Mouse (Mus musculus) forebrain, embryonic 15.5 days (tissue): ENCODE measurements around the gene Pax8. TPM values are rescaled to one million over a fixed set of nuclear protein-coding genes. Genes with fewer than 3 reads are reported as not detected.
A peak's percentile ranks its signal among the peaks of the same experiment; 100 is the strongest.

Experiments
- ATAC-seq: fragments of 200-750 bp; cut with Nextera tagmentation; replicated peaks from 2 replicates; pipeline ENCODE4 v1.8.0; 2017; ENCODE audit warnings: mild to moderate bottlenecking, moderate TSS enrichment, moderate library complexity
- H3K27ac ChIP-seq: fragments of 300-500 bp; sonication (generic); replicated peaks from 2 replicates; pipeline ENCODE4 v1.5.1; 2015; ENCODE audit warnings: mild to moderate bottlenecking, inconsistent platforms
- H3K27me3 ChIP-seq: fragments of 300-500 bp; sonication (generic); 2 replicates; pipeline ENCODE4 v1.6.1; 2015; ENCODE audit warnings: inconsistent platforms
- H3K36me3 ChIP-seq: fragments of 300-500 bp; sonication (generic); 2 replicates; pipeline ENCODE4 v1.6.1; 2015; ENCODE audit warnings: mild to moderate bottlenecking, inconsistent platforms
- H3K4me1 ChIP-seq: fragments of 300-500 bp; sonication (generic); 2 replicates; pipeline ENCODE4 v1.6.1; 2015; ENCODE audit warnings: inconsistent platforms
- H3K4me2 ChIP-seq: fragments of 300-500 bp; sonication (generic); replicated peaks from 2 replicates; pipeline ENCODE4 v1.6.1; 2015; ENCODE audit warnings: mild to moderate bottlenecking, inconsistent platforms
- H3K4me3 ChIP-seq: fragments of 300-500 bp; sonication (generic); 2 replicates; pipeline ENCODE4 v1.5.1; 2015; ENCODE audit warnings: mild to moderate bottlenecking, inconsistent platforms
- H3K9ac ChIP-seq: fragments of 300-500 bp; sonication (generic); replicated peaks from 2 replicates; pipeline ENCODE4 v1.6.1; 2015; ENCODE audit warnings: mild to moderate bottlenecking, inconsistent platforms
- H3K9me3 ChIP-seq: fragments of 300-500 bp; sonication (generic); 2 replicates; pipeline ENCODE4 v1.6.1; 2016; ENCODE audit warnings: inconsistent platforms
- WGBS: fragments of 180-500 bp; shearing (Covaris S2); methylation state at CpG from one replicate; pipeline ENCODE4 v1.1.7; 2015; ENCODE audit warnings: mixed read lengths; 5-methylcytosine and 5-hydroxymethylcytosine counted together
- polyA plus RNA-seq: library from polyadenylated mRNA; unstranded; fragments of >200 nt; fragmentation: Nextera tagmentation; extraction: Ambion mirVana; gene quantifications from 2 replicates; pipeline ENCODE4 v1.2.1, GENCODE M21; 2015

The Pax8 gene
- polyA plus RNA-seq, 1 experiment from 2014 or later: 0.33 TPM

DNA sequence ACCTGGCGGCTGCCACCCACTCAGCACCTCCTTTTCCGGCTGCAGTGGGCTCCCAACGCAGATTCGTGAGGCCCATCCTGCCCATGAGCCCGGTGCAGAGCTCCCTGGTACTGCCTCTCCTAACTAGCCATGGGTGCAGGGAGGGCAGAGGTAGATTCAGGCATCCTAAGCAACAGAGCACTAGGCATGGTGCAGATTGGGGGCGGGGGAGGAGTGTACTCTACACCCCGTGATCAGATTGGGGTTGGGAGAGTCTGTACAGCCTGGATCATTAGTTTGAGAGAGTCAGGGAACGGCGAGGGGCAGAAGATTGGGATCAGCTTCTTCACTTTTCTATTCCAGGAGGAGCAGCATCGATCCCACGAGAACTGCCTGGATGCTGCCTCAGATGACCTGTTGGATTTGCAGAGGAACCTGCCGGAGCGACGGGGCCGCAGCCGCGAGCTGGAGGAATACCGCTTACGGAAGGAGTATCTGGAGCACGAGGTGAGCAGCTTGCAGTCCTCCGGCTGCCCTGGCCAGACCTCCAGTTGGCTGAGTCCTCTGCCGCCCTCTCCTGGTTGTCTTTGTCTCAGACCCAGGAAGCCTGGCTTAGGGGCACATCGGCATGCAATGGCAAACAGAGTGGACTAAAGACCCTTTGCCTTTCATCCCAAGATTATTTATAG, 69.9 kb downstream of the Pax8 start:
- Histone ChIP-seq H3K4me1 (0 out of 2 replicates have a peak, but pooled peaks cover 5% of the 10 kb centered on the region), H3K27ac (no peak overlapping the region), H3K9me3 (no peaks in the 10 kb centered on the region), H3K27me3 (no peaks in the 10 kb centered on the region), H3K9ac (0 out of 2 replicates have a peak overlapping the region, but pooled peaks have one; percentile 30), H3K4me3 (peak overlapping the region; percentile 14; the same call in 1 of the 2 replicates), H3K4me2 (peak overlapping the region; percentile 44), H3K36me3 (no peaks in the 10 kb centered on the region)
- WGBS: 12% methylated on average over 23 of the region's 23 CpGs
- ATAC-seq: peak; percentile 50

DNA sequence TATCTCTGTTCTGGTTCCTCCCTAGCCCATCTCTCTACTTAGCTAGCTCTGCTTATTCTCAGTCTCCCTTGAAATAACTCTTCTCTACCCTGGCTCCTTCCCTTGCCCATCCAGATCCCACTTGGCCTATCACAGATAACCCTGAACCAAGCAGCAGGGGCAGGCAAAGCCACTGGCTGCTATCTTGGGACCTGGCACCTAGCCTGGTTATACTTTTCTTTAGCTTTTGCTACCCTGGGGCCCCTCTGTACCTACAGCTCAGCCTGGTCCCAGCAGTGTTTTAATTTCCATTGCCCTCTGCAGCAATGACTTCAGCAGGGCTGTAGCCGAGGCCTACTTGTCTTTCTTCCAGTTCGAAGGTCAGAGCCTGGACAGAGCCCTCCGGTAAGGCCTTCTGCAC, 74.7 kb downstream of the Pax8 start:
- WGBS: 90% methylated on average over 3 of the region's 3 CpGs

DNA sequence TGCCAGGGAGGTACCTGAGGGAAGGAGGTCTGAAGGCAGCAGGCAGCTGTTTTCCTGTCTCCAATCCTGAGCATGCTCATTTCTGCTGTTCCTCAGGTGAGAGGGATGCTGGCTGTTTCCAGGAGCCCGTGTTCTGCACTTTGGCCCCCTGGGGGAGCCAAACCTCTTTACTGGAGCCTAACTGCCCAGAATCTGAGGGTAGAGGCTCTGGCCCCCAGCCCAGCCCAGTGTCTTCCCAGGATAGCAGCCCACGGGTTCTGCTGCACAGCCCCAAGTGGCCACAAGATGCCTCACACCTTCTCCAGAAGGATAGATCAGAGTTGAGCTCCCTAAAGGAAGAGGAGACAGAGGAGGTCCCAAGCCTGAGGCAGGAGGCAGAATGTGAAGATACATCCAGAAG, 78.3 kb downstream of the Pax8 start:
- H3K4me2 ChIP-seq: no peak overlapping the region
- H3K36me3 ChIP-seq: no peaks in the 10 kb centered on the region
- H3K4me1 ChIP-seq: no peaks in the 10 kb centered on the region
- no peak for ATAC-seq
- no peak overlapping the region for H3K27ac ChIP-seq
- H3K4me3 ChIP-seq: no peak overlapping the region
- H3K9ac ChIP-seq: no peak overlapping the region
- no peaks in the 10 kb centered on the region for H3K27me3 ChIP-seq
- no peaks in the 10 kb centered on the region for H3K9me3 ChIP-seq
- WGBS: 12% methylated on average over 2 of the region's 2 CpGs

More for the DNA sequence above, 74.7 kb downstream of the Pax8 start:
- no peaks in the 10 kb centered on the region for H3K36me3 ChIP-seq
- H3K4me2 ChIP-seq: no peak overlapping the region
- H3K27ac ChIP-seq: no peak overlapping the region
- no peaks in the 10 kb centered on the region for H3K9me3 ChIP-seq
- H3K27me3 ChIP-seq: no peaks in the 10 kb centered on the region
- H3K9ac ChIP-seq: no peak overlapping the region
- 0 out of 2 replicates have a peak, but pooled peaks cover 5% of the 10 kb centered on the region for H3K4me1 ChIP-seq
- H3K4me3 ChIP-seq: no peak overlapping the region
- ATAC-seq: no peak

DNA sequence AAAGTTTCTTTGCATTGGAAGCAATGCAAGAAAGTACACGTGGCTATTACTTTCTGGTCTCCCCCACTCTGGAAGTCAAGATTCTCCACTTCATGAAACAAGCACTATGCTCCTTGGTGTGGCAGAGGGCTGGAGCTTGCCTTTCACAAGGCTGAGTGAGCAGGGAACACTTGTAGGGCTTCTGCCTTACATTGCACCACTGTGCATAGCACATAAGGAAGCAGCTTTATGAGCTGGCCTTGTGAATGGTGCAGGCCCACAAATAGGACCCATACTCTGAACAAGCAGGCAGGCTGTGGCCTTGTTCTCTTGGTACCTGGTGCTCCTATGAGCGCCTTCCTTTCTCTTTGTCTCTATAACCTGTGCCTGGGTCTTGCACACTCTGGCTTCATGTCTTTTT, 82.1 kb downstream of the Pax8 start:
- no peak for ATAC-seq
- WGBS: 87% methylated on average over 2 of the region's 2 CpGs
- no peak overlapping the region for H3K27ac ChIP-seq

DNA sequence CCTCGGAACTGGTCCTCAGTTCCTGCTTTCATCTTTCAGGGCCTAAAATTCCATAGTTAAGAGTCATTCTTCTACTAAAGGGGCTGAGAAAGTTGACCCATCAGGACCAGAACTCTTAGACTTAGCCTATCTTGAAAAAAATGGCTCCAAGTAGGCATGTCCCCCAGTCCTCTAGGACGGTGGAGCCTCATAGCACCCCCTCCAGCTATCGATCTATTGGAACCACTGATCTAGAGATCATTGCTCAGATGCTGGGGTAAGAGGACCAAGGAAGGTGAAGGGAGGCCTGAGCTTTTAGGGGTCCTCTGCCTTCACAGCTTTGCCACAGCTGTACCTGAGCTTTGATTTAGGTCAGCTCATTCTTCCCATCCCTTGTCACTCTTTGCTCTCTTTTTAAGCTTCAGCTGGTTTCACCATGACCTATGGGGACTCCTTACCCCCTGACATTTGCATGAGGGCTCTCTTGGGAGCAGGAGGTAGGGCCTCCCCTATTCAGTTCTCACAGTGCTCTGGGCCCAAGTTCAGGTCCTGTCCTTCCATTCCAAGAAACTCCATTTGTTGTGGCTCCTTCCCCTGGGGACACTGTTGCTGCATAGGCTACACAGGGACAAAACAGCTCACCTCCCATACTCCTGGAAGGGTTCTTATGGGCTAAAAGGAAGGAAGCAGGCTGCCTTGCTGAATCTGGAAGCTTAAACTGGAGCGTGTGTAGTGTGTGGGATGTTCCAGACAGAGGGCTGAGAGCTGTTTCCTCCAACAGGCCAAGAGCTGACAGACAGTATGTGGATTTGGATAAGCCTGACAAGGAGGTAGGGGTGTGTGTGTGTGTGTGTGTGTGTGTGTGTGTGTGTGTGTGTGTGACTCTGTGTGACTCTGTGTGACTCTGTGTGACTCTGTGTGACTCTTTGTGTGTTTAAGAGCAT, 87.8 kb downstream of the Pax8 start:
- WGBS: 92% methylated on average over 4 of the region's 4 CpGs
- H3K36me3 ChIP-seq: no peaks in the 10 kb centered on the region
- no peaks in the 10 kb centered on the region for H3K27me3 ChIP-seq
- H3K9me3 ChIP-seq: no peaks in the 10 kb centered on the region
- no peak overlapping the region for H3K27ac ChIP-seq
- no peak overlapping the region for H3K4me2 ChIP-seq
- H3K9ac ChIP-seq: no peak overlapping the region
- H3K4me1 ChIP-seq: no peaks in the 10 kb centered on the region
- no peak for ATAC-seq
- no peak overlapping the region for H3K4me3 ChIP-seq

More for the DNA sequence above, 82.1 kb downstream of the Pax8 start:
- Histone ChIP-seq H3K36me3 (no peaks in the 10 kb centered on the region), H3K9me3 (no peaks in the 10 kb centered on the region), H3K4me1 (no peaks in the 10 kb centered on the region), H3K9ac (no peak overlapping the region), H3K4me2 (no peak overlapping the region), H3K27me3 (no peaks in the 10 kb centered on the region), H3K4me3 (no peak overlapping the region)

DNA sequence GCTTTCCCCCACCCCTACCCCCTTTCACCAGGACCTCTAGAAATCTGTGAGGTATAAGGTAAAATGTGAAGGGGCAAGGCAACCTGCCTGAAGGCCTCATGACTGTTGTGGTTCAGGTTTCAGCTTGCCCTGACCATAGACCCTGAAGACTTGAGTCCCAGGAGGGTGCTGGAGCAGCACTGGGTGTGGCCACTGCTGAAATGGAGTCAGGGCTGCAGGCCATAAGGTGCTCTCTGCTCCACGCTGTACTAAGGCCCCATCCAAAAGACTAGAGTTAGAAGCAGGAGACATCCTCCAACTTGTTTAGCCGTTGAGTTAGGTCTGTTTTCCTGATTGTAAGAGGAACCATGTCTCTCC, 88.5 kb downstream of the Pax8 start:
- Histone ChIP-seq H3K4me1 (no peaks in the 10 kb centered on the region), H3K4me3 (no peak overlapping the region), H3K9me3 (no peaks in the 10 kb centered on the region), H3K4me2 (no peak overlapping the region), H3K27me3 (no peaks in the 10 kb centered on the region), H3K9ac (no peak overlapping the region), H3K36me3 (no peaks in the 10 kb centered on the region), H3K27ac (no peak overlapping the region)
- WGBS: 87% methylated on average over 2 of the region's 2 CpGs
- ATAC-seq: no peak

DNA sequence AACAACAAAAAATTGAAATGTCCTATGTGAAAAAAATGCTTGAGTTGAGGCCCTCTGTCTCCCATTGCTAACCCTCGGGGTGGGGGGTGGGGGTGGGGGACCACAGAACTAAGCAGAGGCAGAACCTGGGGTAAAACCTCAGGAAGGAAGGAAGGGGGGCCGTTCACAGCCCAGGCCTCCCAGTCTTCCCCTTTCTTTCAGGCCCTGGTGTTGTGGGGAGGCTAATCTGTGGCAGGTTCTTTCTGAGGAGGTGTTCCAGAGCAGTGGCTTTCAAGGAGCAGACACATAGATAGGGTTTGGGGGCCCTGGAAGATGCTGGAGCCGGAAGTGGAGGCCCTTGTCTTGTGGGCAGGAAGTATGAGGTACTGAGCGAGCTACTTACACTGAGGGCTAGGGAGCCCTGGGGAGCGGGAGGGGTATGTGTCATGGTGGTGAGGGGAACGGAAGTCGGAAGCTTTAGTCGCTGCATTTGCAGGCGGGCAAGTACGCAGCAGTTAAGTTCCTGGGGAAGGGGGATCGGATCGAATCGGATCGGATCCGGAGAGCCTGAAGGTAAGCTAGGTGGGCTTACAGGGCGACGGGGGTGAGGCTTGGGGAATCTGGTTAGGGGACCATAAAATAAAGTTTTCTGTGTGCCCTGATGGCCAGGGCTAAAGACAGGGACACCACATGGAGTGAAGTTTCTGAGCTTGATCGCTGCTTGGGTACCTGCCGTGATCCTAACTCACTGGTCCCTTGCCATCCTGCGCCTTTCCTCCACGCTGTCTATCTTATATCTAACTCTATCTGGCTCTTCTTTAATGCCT, 89.0 kb downstream of the Pax8 start:
- Histone ChIP-seq H3K9me3 (no peaks in the 10 kb centered on the region), H3K27ac (no peak overlapping the region)
- 92% methylated on average over 21 of the region's 21 CpGs for WGBS

DNA sequence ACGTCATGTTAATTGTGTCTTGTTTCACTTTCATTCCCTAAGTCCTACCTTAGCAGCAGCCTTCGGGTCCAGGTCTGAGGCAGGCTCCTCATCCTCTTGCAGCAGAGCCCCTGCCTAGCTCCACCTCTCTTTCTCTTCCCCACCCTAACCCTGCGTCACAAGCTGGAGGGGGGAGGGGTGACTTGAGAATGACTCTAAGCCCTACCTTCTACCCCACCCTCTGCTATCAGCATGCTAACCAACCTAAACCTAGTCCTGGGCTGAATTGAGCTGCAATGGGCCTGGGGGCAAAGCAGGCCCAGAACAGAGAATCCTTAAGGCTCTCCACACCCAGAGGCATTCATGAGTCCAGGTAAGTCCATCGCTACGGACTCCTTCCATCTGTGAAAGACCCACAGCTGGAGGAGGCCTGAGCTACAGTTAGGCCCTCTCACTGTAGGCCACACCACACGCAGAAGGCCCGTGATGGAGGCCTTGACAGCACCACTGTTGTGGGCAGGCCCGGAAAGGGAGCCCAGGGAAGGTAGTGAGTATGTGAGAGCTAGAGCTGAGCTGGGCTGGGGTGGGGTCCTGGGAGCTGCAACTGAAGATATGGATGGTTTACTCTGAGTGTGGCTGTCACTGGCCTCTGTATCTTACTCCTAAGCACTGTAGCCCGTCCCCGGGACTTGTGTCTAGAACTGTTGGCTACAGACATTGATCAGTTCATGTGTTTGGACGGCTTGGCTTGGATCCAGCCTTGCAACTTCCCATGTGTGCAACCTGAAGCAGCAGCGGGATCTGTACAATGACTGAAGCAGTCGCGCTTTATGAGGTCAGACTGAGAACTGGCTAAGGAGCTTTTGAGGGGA, 90.1 kb downstream of the Pax8 start:
- no peak overlapping the region for H3K27ac ChIP-seq
- no peak overlapping the region for H3K4me3 ChIP-seq
- H3K27me3 ChIP-seq: no peaks in the 10 kb centered on the region
- H3K4me2 ChIP-seq: no peak overlapping the region
- 81% methylated on average over 14 of the region's 14 CpGs for WGBS
- H3K36me3 ChIP-seq: no peaks in the 10 kb centered on the region
- no peaks in the 10 kb centered on the region for H3K4me1 ChIP-seq
- no peaks in the 10 kb centered on the region for H3K9me3 ChIP-seq
- no peak for ATAC-seq
- H3K9ac ChIP-seq: no peak overlapping the region

More for the DNA sequence above, 89.0 kb downstream of the Pax8 start:
- Histone ChIP-seq H3K4me3 (no peak overlapping the region), H3K4me2 (no peak overlapping the region), H3K4me1 (no peaks in the 10 kb centered on the region), H3K36me3 (no peaks in the 10 kb centered on the region), H3K9ac (no peak overlapping the region), H3K27me3 (no peaks in the 10 kb centered on the region)
- ATAC-seq: no peak

DNA sequence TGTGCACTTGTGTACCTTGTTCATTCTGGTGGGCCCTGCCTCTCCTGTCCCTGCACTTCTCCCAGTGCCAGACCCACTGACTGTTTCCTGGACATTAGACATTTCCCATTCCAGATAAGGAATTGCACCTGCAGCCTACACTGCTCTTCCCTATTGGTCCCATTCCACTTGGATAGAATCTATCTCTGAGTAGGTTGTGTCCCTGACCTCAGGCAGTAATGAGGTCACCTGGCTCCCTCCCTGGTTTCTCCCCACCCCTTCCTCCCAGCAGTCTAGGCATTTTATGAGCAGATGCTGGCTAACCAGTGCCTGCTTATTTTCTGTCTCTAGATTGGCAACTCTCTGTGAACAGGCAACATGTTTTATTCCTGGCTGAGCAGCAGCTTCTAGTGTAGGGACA, 91.0 kb downstream of the Pax8 start:
- H3K9ac ChIP-seq: no peak overlapping the region
- no peaks in the 10 kb centered on the region for H3K27me3 ChIP-seq
- H3K27ac ChIP-seq: no peak overlapping the region
- H3K4me1 ChIP-seq: no peaks in the 10 kb centered on the region
- H3K36me3 ChIP-seq: no peaks in the 10 kb centered on the region
- no peaks in the 10 kb centered on the region for H3K9me3 ChIP-seq
- H3K4me3 ChIP-seq: no peak overlapping the region
- no peak overlapping the region for H3K4me2 ChIP-seq
- no peak for ATAC-seq

DNA sequence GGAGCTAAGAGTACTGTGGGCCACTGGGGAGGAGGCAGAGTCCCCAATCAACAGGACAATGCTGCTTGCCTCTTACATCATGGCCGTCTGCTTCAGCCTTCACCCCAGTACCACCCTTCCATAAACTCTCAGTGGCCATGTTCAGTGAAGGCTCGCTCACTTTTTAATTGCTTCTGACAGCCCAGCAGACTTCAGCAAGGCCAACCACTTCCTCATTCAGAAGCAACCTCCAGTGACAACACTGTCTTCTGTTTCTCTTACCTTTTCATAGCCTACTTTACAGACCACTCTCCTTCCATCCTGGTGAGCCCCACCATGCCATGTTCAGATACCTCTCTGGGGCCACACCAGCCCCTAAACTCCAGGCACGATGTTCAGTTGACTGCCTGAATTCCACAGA, 91.8 kb downstream of the Pax8 start:
- no peaks in the 10 kb centered on the region for H3K4me1 ChIP-seq
- WGBS: 91% methylated on average over 3 of the region's 3 CpGs
- H3K4me3 ChIP-seq: no peak overlapping the region
- H3K9me3 ChIP-seq: no peaks in the 10 kb centered on the region
- H3K9ac ChIP-seq: no peak overlapping the region
- ATAC-seq: no peak
- no peaks in the 10 kb centered on the region for H3K27me3 ChIP-seq
- no peak overlapping the region for H3K27ac ChIP-seq
- no peaks in the 10 kb centered on the region for H3K36me3 ChIP-seq
- H3K4me2 ChIP-seq: no peak overlapping the region

DNA sequence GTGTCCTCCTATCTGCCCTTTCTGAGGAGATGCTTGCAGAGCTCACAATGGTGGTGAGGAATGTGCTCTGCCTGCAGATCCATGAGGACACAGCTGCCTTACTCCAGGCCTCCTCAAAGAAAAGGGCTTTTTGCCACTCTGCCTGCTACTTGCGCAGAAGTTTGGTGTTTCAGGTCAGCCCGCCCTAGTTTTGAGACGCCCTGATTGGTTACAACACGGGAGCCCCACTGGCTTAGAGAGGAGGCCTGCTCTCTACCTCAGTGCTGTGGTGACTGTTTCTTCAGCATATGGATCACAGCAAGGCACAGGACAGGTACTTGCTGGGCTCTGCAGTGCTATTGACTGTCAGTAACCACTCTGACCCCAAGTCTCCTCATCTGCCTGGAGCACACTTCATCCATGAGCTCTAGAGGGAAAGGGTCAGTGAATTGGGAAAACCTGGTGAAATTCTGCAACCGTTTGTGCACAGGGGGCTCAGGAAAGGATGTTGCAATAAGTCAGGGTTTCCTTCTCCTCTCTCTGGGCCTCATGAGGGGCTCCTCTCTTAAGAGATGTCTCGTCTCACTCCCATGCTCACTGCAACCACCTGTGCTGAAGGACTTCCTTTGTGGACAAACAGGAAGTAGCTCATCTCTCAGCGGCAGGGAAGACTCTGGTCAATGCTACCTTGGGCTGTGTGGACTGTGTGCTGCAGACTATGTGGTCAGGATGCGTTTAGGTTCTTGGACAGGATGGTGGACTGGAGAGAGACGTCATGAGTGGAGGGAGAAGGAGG, 92.8 kb downstream of the Pax8 start:
- Histone ChIP-seq H3K27ac (no peak overlapping the region), H3K36me3 (no peaks in the 10 kb centered on the region), H3K4me3 (no peak overlapping the region), H3K9ac (no peak overlapping the region), H3K4me2 (no peak overlapping the region), H3K9me3 (no peaks in the 10 kb centered on the region), H3K4me1 (no peaks in the 10 kb centered on the region), H3K27me3 (no peaks in the 10 kb centered on the region)
- ATAC-seq: no peak
- 79% methylated on average over 9 of the region's 9 CpGs for WGBS
